Mouse (Mus musculus) MEL-GATA-1-ER (cell line): ENCODE measurements around the gene Ccl25.
"Not testable (repeated sequence)": the region's sequence is repeated elsewhere in the genome, so short reads cannot be mapped to it uniquely, and the experiment has no call there.

ENCODE experiments used
- DNase-seq: peaks from one replicate; pipeline ENCODE4 v3.0.0-alpha.2; 2012; ENCODE audit warnings: low read depth; ENCODE audit errors: extremely low read depth

Gene Ccl25

GRCm38 (mm10) chr8:4335678-4336077, 10.7 kb downstream of the Ccl25 start:
- DNase-seq: peak; percentile 77

GRCm38 (mm10) chr8:4340207-4340606, 15.2 kb downstream of the Ccl25 start:
- DNase-seq: no peak

- DNase-seq: no peak
These were observed 22.7 kb downstream of the Ccl25 start for GRCm38 (mm10) chr8:4347661-4348060.

GRCm38 (mm10) chr8:4348275-4348674, 23.3 kb downstream of the Ccl25 start:
- DNase-seq: no peak

- DNase-seq: no peak
These were observed 24.3 kb downstream of the Ccl25 start for GRCm38 (mm10) chr8:4349335-4349734.

- DNase-seq: no peak
These were observed 25.6 kb downstream of the Ccl25 start for GRCm38 (mm10) chr8:4350618-4351017.

GRCm38 (mm10) chr8:4352562-4352961, 27.6 kb downstream of the Ccl25 start:
- not testable (repeated sequence) for DNase-seq

- no peak for DNase-seq
These were observed 28.7 kb downstream of the Ccl25 start for GRCm38 (mm10) chr8:4353741-4354140.

- no peak for DNase-seq
These were observed 29.5 kb downstream of the Ccl25 start for GRCm38 (mm10) chr8:4354516-4354915.

- no peak for DNase-seq
These were observed 30.4 kb downstream of the Ccl25 start for GRCm38 (mm10) chr8:4355455-4355854.

- no peak for DNase-seq
These were observed 34.4 kb downstream of the Ccl25 start for GRCm38 (mm10) chr8:4359362-4359761.

GRCm38 (mm10) chr8:4360922-4361321, 35.9 kb downstream of the Ccl25 start:
- no peak for DNase-seq

- no peak for DNase-seq
These were observed 41.2 kb downstream of the Ccl25 start for GRCm38 (mm10) chr8:4366189-4366588.

- DNase-seq: no peak
These were observed 42.8 kb downstream of the Ccl25 start for GRCm38 (mm10) chr8:4367808-4368207.

- DNase-seq: no peak
These were observed 43.5 kb downstream of the Ccl25 start for GRCm38 (mm10) chr8:4368470-4368869.

- peak; percentile 74 for DNase-seq
These were observed 45.1 kb downstream of the Ccl25 start for GRCm38 (mm10) chr8:4370078-4370477.

GRCm38 (mm10) chr8:4372657-4373056, 47.6 kb downstream of the Ccl25 start:
- DNase-seq: peak; percentile 10

GRCm38 (mm10) chr8:4401442-4401841, 76.4 kb downstream of the Ccl25 start:
- DNase-seq: no peak

- DNase-seq: no peak
These were observed 79.2 kb downstream of the Ccl25 start for GRCm38 (mm10) chr8:4403960-4404879.

GRCm38 (mm10) chr8:4404880-4405261, 79.9 kb downstream of the Ccl25 start:
- no peak for DNase-seq

- not testable (repeated sequence) for DNase-seq
These were observed 83.4 kb downstream of the Ccl25 start for GRCm38 (mm10) chr8:4408425-4408824.
